Mouse (Mus musculus) neural tube, embryonic 11.5 days (tissue): Measurements from ENCODE around the gene Cog7. TPM values are rescaled to one million over a fixed set of nuclear protein-coding genes. Genes with fewer than 3 reads are reported as not detected.

ENCODE experiments used
- ATAC-seq: fragments of 200-750 bp; cut with Nextera tagmentation; 2 replicates; pipeline ENCODE4 v1.8.0; 2017; ENCODE audit warnings: moderate number of reproducible peaks, mild to moderate bottlenecking, moderate TSS enrichment, moderate library complexity; ENCODE audit not compliant: insufficient read depth, low FRiP score, low TSS enrichment
- DNase-seq: peaks from one replicate; pipeline ENCODE4 v3.0.0-alpha.2; 2015; ENCODE audit warnings: low spot score
- H3K27ac ChIP-seq: fragments of 300-500 bp; sonication (generic); 2 replicates; pipeline ENCODE4 v1.5.1; 2014; ENCODE audit warnings: low read depth, mild to moderate bottlenecking, low read length
- H3K27me3 ChIP-seq: fragments of 300-500 bp; sonication (generic); 2 replicates; pipeline ENCODE4 v1.6.1; 2014; ENCODE audit warnings: mild to moderate bottlenecking, low read length, mixed read lengths; ENCODE audit not compliant: control insufficient read depth, insufficient read depth
- H3K36me3 ChIP-seq: fragments of 300-500 bp; sonication (generic); 2 replicates; pipeline ENCODE4 v1.6.1; 2014; ENCODE audit warnings: mild to moderate bottlenecking, low read length, moderate library complexity, mixed read lengths; ENCODE audit not compliant: control insufficient read depth, insufficient read depth
- H3K4me1 ChIP-seq: fragments of 300-500 bp; sonication (generic); 2 replicates; pipeline ENCODE4 v1.6.1; 2014; ENCODE audit warnings: low read length, mixed read lengths; ENCODE audit not compliant: control insufficient read depth, insufficient read depth
- H3K4me2 ChIP-seq: fragments of 300-500 bp; sonication (generic); 2 replicates; pipeline ENCODE4 v1.6.1; 2014; ENCODE audit warnings: low read depth, mild to moderate bottlenecking, moderate library complexity
- H3K4me3 ChIP-seq: fragments of 300-500 bp; sonication (generic); 2 replicates; pipeline ENCODE4 v1.5.1; 2014; ENCODE audit warnings: low read depth, low read length
- H3K9ac ChIP-seq: fragments of 300-500 bp; sonication (generic); 2 replicates; pipeline ENCODE4 v1.6.1; 2014; ENCODE audit warnings: mild to moderate bottlenecking, low read length
- H3K9me3 ChIP-seq: fragments of 300-500 bp; sonication (generic); 2 replicates; pipeline ENCODE4 v1.6.1; 2016; ENCODE audit warnings: low read length; ENCODE audit not compliant: control insufficient read depth
- WGBS: fragments of 180-500 bp; shearing (Covaris S2); extraction: QIAGEN DNeasy Blood & Tissue Kit; methylation state at CpG from one replicate; pipeline ENCODE4 v1.1.7; 2014; 5-methylcytosine and 5-hydroxymethylcytosine counted together
- polyA plus RNA-seq: library from polyadenylated mRNA; unstranded; fragments of >200 nt; fragmentation: Nextera tagmentation; extraction: Ambion mirVana; gene quantifications from 2 replicates; pipeline ENCODE4 v1.2.1, GENCODE M21; 2014

Cog7 gene
- polyA plus RNA-seq, 1 experiment from 2014 or later: 18.9 TPM

DNA sequence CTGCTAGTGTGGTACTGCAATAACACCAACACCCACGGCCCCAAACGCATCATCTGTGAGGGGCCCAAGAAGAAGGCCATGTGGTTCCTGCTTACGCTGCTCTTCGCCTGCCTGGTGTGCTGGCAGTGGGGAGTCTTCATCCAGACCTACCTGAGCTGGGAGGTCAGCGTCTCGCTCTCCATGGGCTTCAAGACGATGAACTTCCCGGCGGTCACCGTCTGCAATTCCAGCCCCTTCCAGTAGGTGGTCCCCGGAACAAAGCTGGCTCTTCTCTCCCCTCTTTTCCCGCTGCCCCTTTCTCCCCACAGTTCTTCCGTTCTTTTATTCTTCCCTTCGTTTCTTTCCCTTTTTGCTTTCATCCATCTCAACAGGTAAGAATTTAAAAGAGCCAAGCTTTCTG, 82.2 kb downstream of the Cog7 start:
- Histone ChIP-seq H3K27ac (no peak overlapping the region), H3K27me3 (no peaks in the 10 kb centered on the region), H3K4me3 (no peak overlapping the region), H3K36me3 (no peaks in the 10 kb centered on the region), H3K4me1 (no peaks in the 10 kb centered on the region), H3K9me3 (no peaks in the 10 kb centered on the region), H3K4me2 (peak overlapping the region; percentile 27; the same call in 1 of the 2 replicates), H3K9ac (peak overlapping the region; percentile 15; the same call in 1 of the 2 replicates)
- WGBS: 11% methylated on average over 14 of the region's 14 CpGs
- ATAC-seq: peak; percentile 45; the same call in 1 of the 2 replicates
- DNase-seq: peak; percentile 67

DNA sequence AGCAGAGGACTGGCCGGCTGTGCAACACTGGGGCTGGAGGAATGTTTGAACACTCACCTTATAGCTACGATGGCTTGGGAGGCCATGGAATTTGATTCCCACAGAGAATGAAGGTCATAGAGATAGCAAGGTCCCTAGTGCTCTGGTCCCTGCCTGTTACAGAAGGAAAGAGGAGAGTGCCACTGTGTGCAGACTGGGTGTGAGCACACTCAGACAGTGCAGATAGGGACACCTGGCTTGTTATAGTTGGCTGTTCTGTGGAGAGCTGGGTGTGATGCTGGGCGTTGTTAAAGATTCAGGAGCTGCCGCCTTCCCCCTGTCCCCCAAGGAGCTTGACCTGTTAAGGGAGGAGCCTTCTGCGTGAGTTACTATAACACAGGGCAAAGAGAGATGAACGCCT, 84.8 kb downstream of the Cog7 start:
- WGBS: 38% methylated on average over 6 of the region's 6 CpGs
- no peaks in the 10 kb centered on the region for H3K9me3 ChIP-seq
- no peak overlapping the region for H3K4me3 ChIP-seq

DNA sequence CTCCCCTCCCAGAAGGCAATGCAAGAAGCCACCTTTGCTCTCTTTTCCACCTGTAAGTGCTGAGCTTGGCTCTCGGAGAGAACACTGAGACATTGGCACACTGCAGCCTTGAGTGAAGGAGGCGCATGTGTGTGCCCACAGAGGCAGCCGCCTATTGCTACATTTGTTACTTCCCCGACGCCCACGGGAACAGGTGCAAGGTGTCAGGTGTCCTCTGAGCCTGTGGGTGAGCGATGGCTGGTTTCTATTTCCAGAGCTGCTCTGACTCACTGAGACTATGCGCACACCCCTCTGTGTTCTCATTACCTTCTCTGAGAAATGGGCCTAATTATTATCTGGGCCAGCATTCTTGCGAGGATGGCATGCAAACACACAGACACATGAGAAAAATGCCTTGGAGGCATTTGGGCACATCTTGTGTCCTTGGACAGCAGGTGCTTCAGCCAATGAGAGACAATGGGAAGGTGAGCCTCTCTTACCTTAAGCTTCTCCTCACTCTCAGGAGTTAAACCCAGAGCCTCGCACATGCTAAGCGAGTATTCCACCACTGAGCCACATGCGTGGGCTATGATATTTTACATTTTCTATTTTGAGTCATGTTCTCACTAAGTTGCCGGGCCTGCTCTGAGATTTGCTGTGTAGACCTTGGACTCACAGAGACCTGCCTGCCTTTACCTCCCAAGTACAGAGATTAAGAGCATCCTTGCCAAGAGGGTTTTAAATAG, 90.7 kb downstream of the Cog7 start:
- ATAC-seq (no peak), DNase-seq (no peak)
- H3K4me2 ChIP-seq: no peak overlapping the region
- no peak overlapping the region for H3K9ac ChIP-seq
- WGBS: 90% methylated on average over 13 of the region's 13 CpGs
- no peaks in the 10 kb centered on the region for H3K9me3 ChIP-seq
- no peak overlapping the region for H3K4me3 ChIP-seq
- H3K27me3 ChIP-seq: no peaks in the 10 kb centered on the region
- no peaks in the 10 kb centered on the region for H3K36me3 ChIP-seq
- no peak overlapping the region for H3K27ac ChIP-seq
- H3K4me1 ChIP-seq: no peaks in the 10 kb centered on the region

More for the DNA sequence above, 84.8 kb downstream of the Cog7 start:
- no peak overlapping the region for H3K9ac ChIP-seq
- H3K27ac ChIP-seq: no peak overlapping the region
- H3K27me3 ChIP-seq: no peaks in the 10 kb centered on the region
- H3K4me2 ChIP-seq: no peak overlapping the region
- ATAC-seq (no peak), DNase-seq (no peak)
- H3K4me1 ChIP-seq: no peaks in the 10 kb centered on the region
- no peaks in the 10 kb centered on the region for H3K36me3 ChIP-seq

DNA sequence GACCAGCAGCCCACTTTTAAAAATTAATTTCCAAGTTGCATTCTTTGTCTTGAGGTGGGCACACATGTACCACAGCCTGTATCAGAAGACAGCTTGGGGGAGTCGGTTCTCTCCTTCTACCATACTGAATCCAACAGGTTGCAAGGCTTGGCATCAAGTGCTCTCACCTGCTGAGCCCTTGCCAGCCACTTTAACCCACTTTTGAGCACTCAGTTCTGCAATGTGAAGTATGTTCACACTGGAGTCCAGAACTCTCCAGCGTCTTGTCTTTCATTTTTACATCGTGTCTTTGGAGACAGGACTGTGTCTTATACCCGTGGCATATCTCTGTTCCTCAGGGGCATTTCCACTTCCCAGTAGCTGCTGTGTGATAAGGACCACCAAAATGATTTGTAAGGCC, 101.3 kb downstream of the Cog7 start:
- Histone ChIP-seq H3K27me3 (no peaks in the 10 kb centered on the region), H3K36me3 (no peaks in the 10 kb centered on the region), H3K9me3 (no peaks in the 10 kb centered on the region), H3K4me2 (no peak overlapping the region), H3K27ac (no peak overlapping the region), H3K4me3 (no peak overlapping the region), H3K4me1 (no peaks in the 10 kb centered on the region), H3K9ac (no peak overlapping the region)
- ATAC-seq (no peak), DNase-seq (no peak)
- WGBS: 92% methylated on average over 4 of the region's 4 CpGs

DNA sequence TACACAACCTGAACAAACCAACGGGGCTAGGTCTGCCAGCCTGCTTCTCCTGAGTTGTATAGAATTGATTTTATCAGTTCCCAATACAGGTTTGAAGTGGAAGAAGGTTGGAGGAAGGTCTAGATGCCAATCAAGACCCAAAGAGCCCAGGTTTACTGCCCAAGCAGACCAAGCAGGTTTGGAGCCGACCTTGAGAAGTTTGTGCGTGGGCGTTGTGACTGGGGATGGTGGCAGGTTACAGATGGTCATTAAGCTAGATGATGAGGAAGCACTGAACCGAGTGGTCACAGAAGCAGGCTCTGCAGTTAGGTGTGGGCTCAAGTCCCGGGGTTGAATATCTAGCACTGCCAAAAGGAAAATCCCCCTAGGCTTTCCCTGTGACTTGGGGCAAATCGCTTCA, 106.7 kb downstream of the Cog7 start:
- Histone ChIP-seq H3K36me3 (no peaks in the 10 kb centered on the region), H3K4me2 (no peak overlapping the region), H3K4me3 (no peak overlapping the region), H3K4me1 (no peaks in the 10 kb centered on the region), H3K27me3 (no peaks in the 10 kb centered on the region), H3K27ac (no peak overlapping the region), H3K9ac (no peak overlapping the region), H3K9me3 (no peaks in the 10 kb centered on the region)
- ATAC-seq: no peak
- WGBS: 91% methylated on average over 7 of the region's 7 CpGs
- DNase-seq: no peak

DNA sequence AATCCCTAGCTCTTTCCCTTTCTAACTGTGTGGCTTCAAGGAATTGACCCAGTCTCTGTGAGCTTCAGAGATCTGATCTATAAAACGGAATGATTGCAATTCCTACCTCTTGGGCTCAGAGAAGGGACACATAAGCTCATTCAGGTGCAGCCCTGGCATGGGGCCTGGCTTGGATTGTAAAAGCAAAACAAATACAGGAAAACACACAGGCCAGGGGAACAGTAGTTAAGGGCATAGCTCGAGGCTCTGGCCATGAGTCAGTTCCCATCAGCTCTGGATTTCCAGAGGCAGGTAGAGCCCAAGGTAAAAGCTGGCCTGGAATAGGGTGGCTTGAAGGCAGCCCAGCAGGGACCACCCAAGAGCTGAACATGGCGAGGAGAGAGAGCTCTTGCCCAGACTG, 107.5 kb downstream of the Cog7 start:
- H3K4me3 ChIP-seq: no peak overlapping the region
- WGBS: 64% methylated on average over 3 of the region's 3 CpGs
- no peak overlapping the region for H3K9ac ChIP-seq
- no peaks in the 10 kb centered on the region for H3K27me3 ChIP-seq
- H3K4me2 ChIP-seq: no peak overlapping the region
- no peaks in the 10 kb centered on the region for H3K9me3 ChIP-seq
- ATAC-seq: no peak
- no peaks in the 10 kb centered on the region for H3K4me1 ChIP-seq
- H3K36me3 ChIP-seq: no peaks in the 10 kb centered on the region
- no peak for DNase-seq
- no peak overlapping the region for H3K27ac ChIP-seq

DNA sequence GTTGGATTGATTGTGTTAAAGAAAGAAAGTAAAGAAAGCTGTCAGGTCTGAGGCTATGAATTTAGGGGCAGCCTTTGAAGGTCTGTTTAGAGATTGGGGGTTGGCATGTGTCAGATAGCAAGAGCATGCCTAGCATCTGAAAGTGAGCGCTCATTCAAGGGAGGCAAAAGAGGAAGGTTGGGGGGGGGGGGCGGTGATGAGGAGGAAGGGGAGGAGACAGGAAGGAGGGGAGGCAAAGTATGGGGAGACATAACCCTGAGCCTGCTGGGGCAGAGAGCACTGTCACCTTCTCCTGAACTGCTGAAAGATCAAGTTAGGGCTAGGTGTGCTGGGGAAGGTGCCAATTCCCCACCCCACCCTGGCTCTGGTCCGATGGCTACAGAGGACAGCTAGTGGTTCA, 109.9 kb downstream of the Cog7 start:
- no peaks in the 10 kb centered on the region for H3K4me1 ChIP-seq
- H3K36me3 ChIP-seq: no peaks in the 10 kb centered on the region
- no peak overlapping the region for H3K9ac ChIP-seq
- H3K27ac ChIP-seq: no peak overlapping the region
- ATAC-seq (no peak), DNase-seq (no peak)
- H3K27me3 ChIP-seq: no peaks in the 10 kb centered on the region
- no peak overlapping the region for H3K4me2 ChIP-seq
- no peaks in the 10 kb centered on the region for H3K9me3 ChIP-seq
- H3K4me3 ChIP-seq: no peak overlapping the region
- WGBS: 67% methylated on average over 2 of the region's 3 CpGs

DNA sequence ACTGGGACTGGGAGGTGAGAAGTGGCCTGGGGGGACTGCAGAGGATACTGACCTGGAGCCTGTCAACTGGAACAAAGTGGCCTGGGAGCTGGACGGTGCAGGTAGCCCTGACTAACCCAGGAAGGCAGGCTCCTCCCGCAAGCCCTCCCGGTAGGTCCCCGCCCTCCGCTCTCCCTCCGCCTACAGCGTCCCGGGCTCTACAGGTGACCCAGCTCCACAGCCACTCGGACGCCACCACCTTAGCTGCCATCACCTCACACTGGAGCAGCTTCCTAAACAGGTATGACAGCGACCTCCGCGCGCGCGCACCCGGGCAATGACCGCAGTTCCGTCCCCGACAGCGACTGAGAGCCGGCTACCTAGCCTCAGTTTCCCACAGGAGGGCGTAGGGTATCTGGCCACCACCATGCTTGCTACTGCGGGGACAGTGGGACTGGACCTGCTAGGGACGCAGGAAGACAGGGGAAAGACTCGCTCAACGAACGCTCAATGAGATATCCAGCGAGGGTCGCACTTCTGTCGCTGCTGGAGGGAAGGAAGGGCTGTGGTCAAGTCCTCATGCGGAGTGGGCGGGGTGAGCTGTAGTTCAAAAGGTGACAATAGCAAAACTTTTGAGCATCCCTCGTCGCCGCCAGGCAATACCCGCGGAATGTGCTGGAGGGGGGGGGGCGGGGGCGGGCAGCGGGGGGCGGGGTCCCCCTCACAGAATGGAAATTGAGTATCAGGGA, 116.5 kb downstream of the Cog7 start, which contains the start of gene Scnn1b:
Gene Scnn1b, plus strand, starts transcription at position 181 of the 728 bp plus-strand sequence.
- H3K27ac ChIP-seq: no peak within 1 kb of the TSS
- no peaks in the 10 kb centered on the region for H3K4me1 ChIP-seq
- no peak for ATAC-seq
- no peaks in the 10 kb centered on the region for H3K36me3 ChIP-seq
- H3K9ac ChIP-seq: no peak within 1 kb of the TSS
- no peaks in the 10 kb centered on the region for H3K9me3 ChIP-seq
- H3K4me2 ChIP-seq: peak within 1 kb of the TSS; percentile 40
- peak within 1 kb of the TSS; percentile 15 for H3K4me3 ChIP-seq
- 1% methylated on average over 36 of the region's 42 CpGs for WGBS
- no peak for DNase-seq
- H3K27me3 ChIP-seq: peaks cover 16% of the 10 kb centered on the region

DNA sequence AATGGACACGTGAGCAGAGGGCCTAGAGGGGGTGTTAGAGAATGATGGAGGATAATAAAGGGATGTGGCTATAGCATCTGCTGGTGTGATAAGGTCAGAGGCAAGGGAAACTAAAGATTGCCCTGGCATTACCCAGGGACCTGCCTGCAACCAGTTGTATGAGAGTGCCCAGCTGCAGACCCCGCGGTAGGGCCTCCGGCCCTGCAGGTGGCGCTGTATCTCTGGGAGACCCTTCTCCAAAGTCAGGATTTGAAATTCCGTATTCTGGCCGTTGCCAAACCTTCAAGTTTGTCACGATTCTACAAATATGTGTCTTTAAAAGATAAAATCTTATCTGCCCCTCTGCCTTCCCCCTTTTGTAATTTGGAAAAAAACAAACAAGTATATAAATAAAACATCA, 122.6 kb downstream of the Cog7 start:
- no peak overlapping the region for H3K4me2 ChIP-seq
- H3K36me3 ChIP-seq: no peaks in the 10 kb centered on the region
- H3K9ac ChIP-seq: no peak overlapping the region
- H3K4me3 ChIP-seq: no peak overlapping the region
- H3K27ac ChIP-seq: no peak overlapping the region
- ATAC-seq (no peak), DNase-seq (no peak)
- no peaks in the 10 kb centered on the region for H3K9me3 ChIP-seq
- 87% methylated on average over 8 of the region's 8 CpGs for WGBS
- no peaks in the 10 kb centered on the region for H3K4me1 ChIP-seq
- no peaks in the 10 kb centered on the region for H3K27me3 ChIP-seq
